Mouse (Mus musculus) layer of hippocampus, adult 2 months (tissue): Measurements from ENCODE around the gene Itih1. TPM values are rescaled to one million over a fixed set of nuclear protein-coding genes. Genes with fewer than 3 reads are reported as not detected.

Source experiments
- DNase-seq, 2 experiments: peaks; one replicate each; pipeline ENCODE4 v3.0.0; 2022; ENCODE audit warnings: low spot score in 2 of 2
- H3K27ac ChIP-seq: fragments of 200-600 bp; 2 replicates; pipeline ENCODE4 v1.8.1; 2022
- H3K4me3 ChIP-seq: fragments of 200-600 bp; 2 replicates; pipeline ENCODE4 v1.8.1; 2022; ENCODE audit warnings: mild to moderate bottlenecking
- CTCF ChIP-seq: fragments of 200-600 bp; conservative IDR thresholded peaks from 2 replicates; pipeline ENCODE4 v1.8.1; 2022; ENCODE audit warnings: antibody characterized with exemption, mild to moderate bottlenecking, moderate library complexity
- total RNA-seq, 2 experiments: library from RNA; stranded (reverse); gene quantifications; 2 replicates each; pipeline ENCODE4 v1.2.3; 2021

Itih1 gene
- total RNA-seq, 2 experiments from 2014 or later: not detected

- Histone ChIP-seq H3K27ac (0 out of 2 replicates have a peak overlapping the region, but pooled peaks have one; percentile 3), H3K4me3 (no peak overlapping the region)
- no peak for DNase-seq
- TF ChIP-seq CTCF: peak; percentile 58
Observed at GRCm38 (mm10) chr14:30888271-30888732, 54.8 kb downstream of the Itih1 start.

GRCm38 (mm10) chr14:30886204-30886603, 56.9 kb downstream of the Itih1 start, which contains the start of gene Itih4:
Gene Itih4 (plus strand): TSS chr14:30886476.
- DNase-seq: no peak
- no peak within 1 kb of the TSS for H3K4me3 ChIP-seq
- TF ChIP-seq CTCF: no peak
- H3K27ac ChIP-seq: no peak within 1 kb of the TSS

- no peak overlapping the region for H3K4me3 ChIP-seq
- TF ChIP-seq CTCF: no peak
- no peak overlapping the region for H3K27ac ChIP-seq
- no peak for DNase-seq
Observed at GRCm38 (mm10) chr14:30885298-30885697, 57.8 kb downstream of the Itih1 start.

- no peak for DNase-seq
- no peak overlapping the region for H3K4me3 ChIP-seq
- no peak overlapping the region for H3K27ac ChIP-seq
- peak; percentile 1; the same call in 1 of the 2 replicates for TF ChIP-seq CTCF
Observed at GRCm38 (mm10) chr14:30881718-30882108, 61.4 kb downstream of the Itih1 start.

- peak; percentile 83 for TF ChIP-seq CTCF
- H3K27ac ChIP-seq: no peak overlapping the region
- H3K4me3 ChIP-seq: no peak overlapping the region
- peak in 1 of 2 experiments; percentile 57 for DNase-seq
Observed at GRCm38 (mm10) chr14:30880811-30881717, 62.0 kb downstream of the Itih1 start.

GRCm38 (mm10) chr14:30880251-30880650, 62.8 kb downstream of the Itih1 start:
- Histone ChIP-seq H3K4me3 (no peak overlapping the region), H3K27ac (no peak overlapping the region)
- TF ChIP-seq CTCF: no peak
- DNase-seq: no peak

GRCm38 (mm10) chr14:30879794-30880193, 63.3 kb downstream of the Itih1 start:
- TF ChIP-seq CTCF: no peak
- peak overlapping the region; percentile 28; the same call in 1 of the 2 replicates for H3K27ac ChIP-seq
- H3K4me3 ChIP-seq: no peak overlapping the region
- DNase-seq: no peak

Other genes with a start within 250 kb of the Itih1 start
- gene Sfmbt1, start 228.4 kb downstream of the Itih1 start, total RNA-seq: 10 to 100 TPM; 33.5 to 36.6 TPM
- 10 to 100 TPM; 21.6 to 24.5 TPM for gene Tmem110, start 117.7 kb downstream of the Itih1 start, total RNA-seq
- 1 to 10 TPM; 2.1 to 2.3 TPM for gene Mustn1, start 64.1 kb downstream of the Itih1 start, total RNA-seq
- gene Itih4, start 56.8 kb downstream of the Itih1 start, total RNA-seq: under 1 TPM in 1 of 2 experiments, not detected in 1; 0.36 TPM
- 10 to 100 TPM; 27.6 to 28.6 TPM for gene Itih3, start 19.5 kb downstream of the Itih1 start, total RNA-seq
- 10 to 100 TPM; 19.1 to 21.9 TPM for gene Nek4, start 8.1 kb upstream of the Itih1 start, total RNA-seq
- 10 to 100 TPM; 39.9 to 49.9 TPM for gene Glt8d1, start 58.1 kb upstream of the Itih1 start, total RNA-seq
- gene Spcs1, start 58.4 kb upstream of the Itih1 start, total RNA-seq: 100 to 1,000 TPM; 156 to 162 TPM
- gene Pbrm1, start 75.8 kb upstream of the Itih1 start, total RNA-seq: 10 to 100 TPM; 56.3 to 56.8 TPM
- 10 to 100 TPM; 48.8 to 54.1 TPM for gene Gnl3, start 75.9 kb upstream of the Itih1 start, total RNA-seq
- 10 to 100 TPM; 26.4 to 28.0 TPM for gene Smim4, start 185.7 kb upstream of the Itih1 start, total RNA-seq
- gene Nt5dc2, start 187.8 kb upstream of the Itih1 start, total RNA-seq: 10 to 100 TPM; 12.6 to 13.4 TPM
- gene Stab1, start 225.4 kb upstream of the Itih1 start, total RNA-seq: 10 to 100 TPM; 23.2 TPM